Mouse (Mus musculus): ENCODE results near the gene Lrmda.
A peak's percentile ranks its signal among the peaks of the same experiment; 100 is the strongest.

Lrmda gene

GRCm38 (mm10) chr14:22509747-22510530 lies 490.4 kb downstream of the Lrmda start:
- DNase-seq (ENCODE audit: low spot score in 2 of 2): no peak

GRCm38 (mm10) chr14:22510531-22510785 lies 490.9 kb downstream of the Lrmda start:
- DNase-seq (ENCODE audit: low spot score in 2 of 2): no peak

DNA sequence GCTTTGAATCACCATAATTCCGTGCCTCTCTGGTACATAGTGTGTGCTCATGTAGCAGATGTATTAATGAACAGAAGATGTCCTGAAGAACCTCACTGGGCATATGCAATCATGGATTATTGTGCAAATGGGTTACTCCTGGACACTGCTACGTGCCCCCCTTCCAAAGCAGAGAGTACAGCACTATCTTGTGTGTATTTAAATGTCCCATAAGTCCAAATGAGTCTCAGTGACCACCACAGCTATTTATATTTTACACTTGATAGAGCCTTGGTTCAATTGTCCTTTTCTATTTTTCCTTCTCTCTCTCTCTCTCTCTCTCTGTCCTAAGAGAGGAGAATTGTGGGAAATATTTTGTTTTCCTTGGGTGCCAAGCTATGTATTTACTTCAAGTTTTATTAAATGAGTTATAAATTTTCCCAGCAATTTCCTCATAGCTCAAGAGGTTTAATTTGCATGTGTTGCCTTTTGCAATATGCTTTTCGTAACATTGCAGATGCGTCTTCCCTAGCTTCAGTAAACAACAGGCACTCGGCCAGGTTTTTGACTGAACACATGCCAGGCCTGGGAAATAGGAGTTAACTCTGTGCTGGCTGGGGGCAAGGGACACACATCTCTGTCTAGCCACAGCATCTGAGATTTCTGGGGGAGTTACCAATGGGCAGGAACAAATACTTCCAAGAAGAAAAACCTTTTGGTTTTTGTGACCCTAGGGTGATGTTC lies 495.0 kb downstream of the Lrmda start:
- DNase-seq (ENCODE audit: low spot score in 2 of 2): peak in 1 of 2 experiments; percentile 9

GRCm38 (mm10) chr14:22530706-22531105 lies 511.2 kb downstream of the Lrmda start:
- no peak for DNase-seq (ENCODE audit: low spot score in 2 of 2)

DNA sequence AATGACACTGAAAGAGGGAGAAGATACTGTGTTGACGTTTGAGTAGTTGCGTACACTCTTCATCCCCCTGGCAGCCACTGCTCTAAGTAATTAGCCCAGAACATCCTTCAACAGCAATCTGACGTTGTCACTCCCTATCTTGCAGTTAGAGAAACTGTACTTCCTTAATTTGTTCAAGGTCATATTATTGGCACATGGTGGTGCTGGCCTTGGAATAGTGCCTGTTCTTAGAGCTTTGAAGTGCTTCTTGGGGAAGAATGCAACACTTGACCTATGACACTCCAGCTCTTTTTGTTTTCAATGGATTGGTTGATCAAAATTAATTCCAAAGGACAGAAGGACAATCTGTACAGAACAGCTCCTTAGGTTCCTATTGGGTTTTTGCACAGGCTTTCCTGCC lies 514.0 kb downstream of the Lrmda start:
- DNase-seq (ENCODE audit: low spot score in 2 of 2): no peak

DNA sequence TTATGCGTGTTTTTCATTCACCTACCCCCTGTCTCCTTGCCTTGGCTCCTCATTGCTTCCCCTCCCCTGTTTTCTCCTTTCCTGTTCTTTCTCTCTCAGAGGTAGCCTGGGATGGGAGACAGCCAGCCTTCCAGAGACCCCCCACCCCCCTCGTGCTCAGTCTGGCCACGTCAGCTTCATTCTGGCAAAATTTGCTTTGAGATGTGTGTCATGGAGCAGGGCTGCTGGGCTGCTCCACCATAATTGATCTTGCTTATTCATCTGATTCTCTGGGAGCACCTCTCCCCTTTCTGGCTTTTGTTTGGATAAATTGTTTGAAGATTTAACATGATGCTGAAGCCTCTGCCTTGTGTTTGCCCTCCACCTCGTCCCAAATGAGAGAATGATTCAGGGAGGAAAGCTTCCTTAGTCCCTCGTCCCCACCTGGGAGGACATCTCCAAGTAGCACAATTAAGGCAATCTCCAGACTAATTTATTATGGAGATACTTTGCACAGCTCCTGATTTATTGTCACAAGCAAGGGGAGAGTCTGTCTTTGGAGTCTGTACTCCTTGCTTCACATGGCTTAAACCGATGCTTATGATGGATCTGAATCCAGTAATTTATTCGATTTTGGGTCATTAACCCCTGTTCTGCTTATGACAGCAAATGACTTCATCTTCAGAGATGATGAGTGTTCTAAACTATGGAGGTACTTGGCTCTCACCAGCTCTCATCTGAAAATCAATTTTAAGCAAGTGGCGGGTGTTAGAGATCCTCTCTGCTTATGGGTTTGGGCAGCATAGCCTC lies 526.6 kb downstream of the Lrmda start:
- no peak for DNase-seq (ENCODE audit: low spot score in 2 of 2)

DNA sequence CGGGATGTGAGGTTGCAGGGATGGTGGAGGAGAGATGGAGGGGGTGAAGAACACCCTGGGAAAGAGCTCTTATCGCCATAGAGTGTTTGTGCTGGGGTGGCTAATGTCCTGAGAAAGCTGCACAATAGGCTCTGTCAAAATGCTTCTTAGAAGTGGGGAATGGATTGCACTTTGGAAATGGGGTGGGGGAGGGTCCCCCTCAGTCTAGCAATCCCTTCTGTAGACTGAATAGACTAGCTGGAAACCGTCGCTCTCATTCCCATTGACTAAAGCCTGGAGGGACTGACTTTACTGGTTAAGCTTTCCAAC lies 527.1 kb downstream of the Lrmda start:
- DNase-seq (ENCODE audit: low spot score in 2 of 2): no peak

DNA sequence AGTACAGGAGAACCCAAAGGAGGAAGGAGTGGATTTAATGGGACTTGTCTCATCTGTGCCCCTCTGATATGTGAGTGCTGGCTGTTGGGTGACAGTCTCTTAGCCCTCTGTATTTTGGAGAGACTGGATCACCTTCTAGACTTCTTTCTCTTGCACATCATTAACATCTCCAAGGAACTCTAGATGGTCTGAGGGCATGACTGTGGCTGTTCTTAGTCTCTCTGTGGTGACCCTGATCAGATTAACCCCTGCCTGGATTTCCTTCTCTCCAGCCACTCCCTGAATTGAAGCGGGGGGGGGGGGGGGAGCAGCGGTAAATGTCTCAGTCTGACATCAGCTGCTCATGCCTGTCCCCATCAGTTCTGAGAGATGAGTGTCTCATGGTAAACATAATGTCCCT lies 528.8 kb downstream of the Lrmda start:
- no peak for DNase-seq (ENCODE audit: low spot score in 2 of 2)

GRCm38 (mm10) chr14:22549166-22549565 lies 529.7 kb downstream of the Lrmda start:
- DNase-seq (ENCODE audit: low spot score in 2 of 2): no peak

DNA sequence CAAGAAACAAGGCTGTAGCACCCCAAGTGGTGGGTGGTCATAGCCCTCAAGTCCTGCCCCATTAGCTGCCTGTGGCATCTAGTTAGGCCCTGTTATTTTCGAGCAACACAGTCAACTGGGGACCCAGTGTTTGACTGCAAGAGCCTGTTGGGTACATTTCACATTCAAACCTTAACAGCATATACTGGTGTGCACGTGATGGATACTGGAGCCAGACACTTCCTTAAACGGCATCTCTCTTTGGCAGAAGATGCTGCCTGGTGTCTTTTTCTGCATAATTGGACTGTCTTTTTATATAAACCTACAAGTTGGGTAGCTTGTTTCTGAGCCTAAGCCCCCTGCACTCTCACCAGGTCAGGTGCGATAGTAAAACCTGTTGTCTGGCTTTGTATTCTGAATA lies 532.8 kb downstream of the Lrmda start:
- DNase-seq (ENCODE audit: low spot score in 2 of 2): no peak

- DNase-seq (ENCODE audit: low spot score in 2 of 2): no peak
Measured at GRCm38 (mm10) chr14:22552841-22553240, 533.3 kb downstream of the Lrmda start.

DNA sequence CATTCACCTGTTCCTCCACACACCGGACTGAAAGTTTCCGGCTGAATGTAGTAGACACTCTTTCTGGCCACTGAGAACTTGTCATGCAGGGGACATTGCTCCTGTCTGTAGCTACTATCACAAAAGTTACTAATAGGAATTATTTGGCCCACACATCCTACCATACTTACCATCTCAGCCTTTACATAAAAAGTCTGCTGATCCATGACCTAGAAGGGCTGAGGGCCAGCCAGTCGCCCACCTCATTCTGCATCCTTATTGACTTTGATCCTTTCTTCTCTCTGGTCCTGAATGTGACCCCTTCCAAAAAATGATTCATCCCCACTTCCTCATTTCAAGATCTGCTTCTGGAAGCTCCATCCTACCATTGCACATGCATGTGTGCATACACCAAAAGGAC lies 534.2 kb downstream of the Lrmda start:
- DNase-seq (ENCODE audit: low spot score in 2 of 2): no peak

DNA sequence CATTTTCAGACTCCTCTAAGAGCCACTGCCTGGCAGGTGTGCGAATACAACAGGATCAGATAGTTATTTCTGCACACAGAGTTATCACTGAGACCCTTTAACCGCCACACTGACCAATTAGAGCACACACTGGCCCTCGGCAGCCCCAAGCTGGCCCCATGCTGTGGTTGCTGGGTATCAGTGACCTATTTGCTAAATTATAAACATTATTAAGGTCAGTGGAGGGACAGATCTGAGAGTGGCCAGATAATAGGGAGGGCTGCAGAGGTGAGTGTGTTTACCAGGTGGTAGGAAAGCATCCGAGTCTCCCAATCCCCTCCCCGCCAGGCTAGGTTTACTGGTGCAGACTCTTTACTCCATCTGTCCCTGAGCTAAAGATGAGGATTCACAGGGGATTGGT lies 553.0 kb downstream of the Lrmda start:
- no peak for DNase-seq (ENCODE audit: low spot score in 2 of 2)

DNA sequence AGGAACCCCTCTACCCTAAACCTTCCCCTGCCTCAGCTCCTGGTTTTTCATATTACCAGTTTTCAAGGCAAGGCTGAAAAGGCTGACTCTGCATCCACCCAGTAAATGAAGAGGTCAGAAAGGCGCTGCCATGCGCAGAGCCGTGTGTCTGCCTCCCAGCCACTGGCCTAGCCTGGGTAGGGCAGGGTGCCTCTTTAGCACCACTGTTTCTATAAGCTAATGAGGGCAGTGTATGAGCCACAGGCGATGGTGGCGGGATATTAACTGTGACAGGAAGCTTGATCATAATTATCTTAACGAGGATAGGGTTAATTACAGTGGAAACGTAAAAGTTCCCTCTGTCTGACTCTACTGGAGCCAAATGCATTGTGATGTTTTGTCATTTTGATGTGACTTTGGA lies 554.1 kb downstream of the Lrmda start:
- DNase-seq (ENCODE audit: low spot score in 2 of 2): no peak

DNA sequence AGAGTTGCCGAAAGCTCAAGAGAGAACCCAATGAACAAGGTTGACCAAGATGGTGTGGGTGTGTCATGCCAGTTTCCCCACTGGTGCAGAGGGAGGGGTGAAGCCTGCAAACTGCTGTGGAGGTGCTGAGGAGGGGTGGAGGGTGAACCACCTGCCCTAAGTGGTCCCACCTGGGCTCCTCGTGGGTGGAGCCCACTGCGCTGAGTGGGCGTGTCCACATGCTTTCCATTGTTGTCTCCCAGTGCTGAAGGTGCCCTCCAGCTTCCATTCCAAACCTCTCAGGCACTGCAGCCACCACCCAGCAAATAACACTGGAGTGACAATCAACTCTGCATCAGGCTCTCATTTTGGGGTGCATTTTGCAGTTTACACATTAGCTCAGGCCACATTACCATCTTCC lies 554.5 kb downstream of the Lrmda start:
- no peak for DNase-seq (ENCODE audit: low spot score in 2 of 2)

DNA sequence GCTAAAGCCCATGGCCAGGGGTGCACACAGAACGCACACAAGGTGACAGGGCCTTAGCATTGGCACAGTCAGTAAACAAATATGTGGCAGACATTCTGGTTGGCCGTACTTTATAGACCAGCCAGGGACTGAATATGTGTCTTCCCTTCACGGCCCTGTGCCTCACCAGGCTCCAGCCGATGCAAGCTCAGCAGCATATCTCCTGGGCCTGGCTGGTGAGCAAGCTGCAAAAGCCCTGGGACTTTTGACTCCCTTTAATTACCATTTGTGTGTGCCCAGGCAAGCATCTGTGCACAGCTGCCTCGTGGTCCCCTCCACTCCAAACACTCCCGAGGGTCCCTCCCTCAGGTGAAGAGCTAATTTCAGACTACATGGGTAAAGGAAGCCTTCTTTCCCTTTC lies 556.9 kb downstream of the Lrmda start:
- DNase-seq (ENCODE audit: low spot score in 2 of 2): no peak

- no peak for DNase-seq (ENCODE audit: low spot score in 2 of 2)
Measured at GRCm38 (mm10) chr14:22577411-22578037, 558.0 kb downstream of the Lrmda start.

DNA sequence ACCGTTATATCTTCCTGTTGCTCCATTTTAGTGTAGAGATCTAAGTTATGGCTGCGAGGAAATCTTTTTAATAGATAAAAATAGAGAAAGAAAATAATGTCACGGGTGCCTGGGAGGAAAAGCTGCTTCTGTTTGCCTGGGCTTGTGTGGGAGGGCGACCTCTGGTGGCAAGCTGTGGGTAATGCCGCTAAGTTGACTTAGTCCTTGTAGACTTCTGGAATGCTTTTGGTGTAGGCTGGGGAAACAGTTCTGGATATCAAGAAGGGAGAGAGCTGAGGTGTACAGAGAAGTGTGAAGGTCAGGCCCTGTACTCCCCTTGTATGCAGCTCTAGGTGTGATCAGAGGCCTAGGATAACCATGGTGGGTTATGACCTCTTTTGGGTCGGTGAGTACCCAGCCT lies 558.7 kb downstream of the Lrmda start:
- DNase-seq (ENCODE audit: low spot score in 2 of 2): peak; percentile 62 to 83

DNA sequence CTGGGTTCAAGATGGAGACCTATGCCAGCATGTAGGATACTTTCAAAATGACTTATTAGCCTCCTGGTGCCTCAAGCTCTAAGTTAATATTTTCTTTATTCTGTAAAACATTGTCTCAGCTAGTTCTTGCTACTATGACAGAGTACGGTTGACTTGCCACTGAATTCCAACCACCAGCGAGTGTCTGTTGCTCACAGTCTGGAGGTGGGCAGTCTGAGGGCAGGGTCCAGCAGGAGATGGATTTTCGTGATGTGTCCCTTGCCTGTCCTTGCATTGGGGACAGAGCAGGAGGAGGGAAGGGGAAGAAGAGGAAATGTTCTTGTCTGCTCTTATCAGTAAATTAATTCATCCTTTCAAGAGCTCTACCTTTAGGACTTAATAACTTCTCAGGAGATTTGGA lies 559.5 kb downstream of the Lrmda start:
- no peak for DNase-seq (ENCODE audit: low spot score in 2 of 2)

DNA sequence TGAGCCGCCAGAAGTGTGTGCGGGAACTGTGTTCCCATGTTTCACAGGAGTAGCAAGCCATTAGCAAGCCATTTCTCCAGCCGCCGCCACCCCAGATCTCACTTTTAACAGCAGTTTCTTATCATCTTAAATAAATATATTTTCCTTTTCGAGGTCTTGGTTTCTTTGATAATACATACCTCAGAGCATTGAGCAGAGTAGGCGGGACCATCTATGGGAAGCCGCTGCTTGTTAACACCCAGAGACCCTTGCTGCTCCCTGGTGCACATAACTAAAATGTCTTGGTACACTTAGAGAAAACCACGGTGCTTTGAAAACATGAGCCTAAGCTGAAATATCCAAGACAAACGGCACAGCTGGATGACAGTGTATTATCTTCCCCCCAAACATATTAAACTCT lies 562.6 kb downstream of the Lrmda start:
- DNase-seq (ENCODE audit: low spot score in 2 of 2): no peak

DNA sequence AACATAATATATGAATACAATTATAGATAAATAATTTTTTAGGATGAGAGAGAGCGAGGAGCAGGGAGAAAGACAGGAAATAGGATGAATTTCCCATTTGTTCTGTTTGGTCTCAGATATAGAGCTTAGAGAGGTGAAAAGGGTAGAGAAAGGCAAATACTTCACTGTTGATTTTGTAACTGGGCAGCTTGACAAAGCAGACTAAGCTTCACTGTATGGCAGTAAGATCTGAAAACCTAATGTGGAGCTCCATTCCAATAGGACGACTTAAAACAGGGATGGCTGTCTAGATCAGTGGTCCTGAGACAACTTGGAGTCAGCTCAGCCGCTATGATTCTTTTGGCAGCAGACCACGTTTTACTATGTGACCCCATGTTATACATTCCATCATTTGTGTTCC lies 566.8 kb downstream of the Lrmda start:
- DNase-seq (ENCODE audit: low spot score in 2 of 2): no peak

DNA sequence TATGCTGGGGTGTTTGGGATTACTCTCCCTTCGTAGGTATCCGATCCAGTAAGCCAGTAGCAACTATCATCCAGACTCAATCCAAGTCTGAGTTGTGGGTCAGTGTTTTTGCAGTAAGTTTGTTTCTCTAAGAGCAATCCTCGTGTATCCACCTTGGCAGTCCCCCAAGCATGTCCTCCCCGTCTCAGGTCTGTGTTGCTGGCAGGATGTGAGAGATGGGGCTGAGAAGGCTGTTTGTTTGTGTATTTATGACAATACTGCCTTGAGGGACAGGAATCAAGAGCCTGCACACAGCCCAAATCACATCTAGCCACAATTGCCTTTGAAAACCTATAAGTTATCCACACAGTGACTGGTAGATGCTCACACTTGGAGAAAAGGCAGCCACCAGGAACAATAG lies 567.3 kb downstream of the Lrmda start:
- DNase-seq (ENCODE audit: low spot score in 2 of 2): no peak

Measured in frontal cortex, postnatal 10 days (tissue).